Mouse (Mus musculus) bone marrow macrophage, adult 2 months (primary cell): ENCODE data around the gene Sec14l2.

Experiments
- CTCF ChIP-seq: IDR thresholded peaks from 2 replicates; pipeline ENCODE4 v1.5.1; 2012; ENCODE audit warnings: low read depth, mild to moderate bottlenecking, low read length, moderate library complexity
- POLR2A ChIP-seq: IDR thresholded peaks from 2 replicates; pipeline ENCODE4 v1.6.1; 2012; ENCODE audit warnings: mild to moderate bottlenecking, low read depth, low read length, borderline replicate concordance

GRCm38 (mm10) chr11:4069664-4070063, 53.6 kb downstream of the Sec14l2 start:
- TF ChIP-seq CTCF (no peak), POLR2A (no peak)
